Mouse (Mus musculus) Patski (cell line): Measurements from ENCODE around the gene Rmi1. TPM values are rescaled to one million over a fixed set of nuclear protein-coding genes. Genes with fewer than 3 reads are reported as not detected.
"Not testable (repeated sequence)": the region's sequence is repeated elsewhere in the genome, so short reads cannot be mapped to it uniquely, and the experiment has no call there.

ENCODE experiments used
- ATAC-seq: fragments of 100-300 bp; one replicate; pipeline ENCODE4 v1.8.0; 2021
- CTCF ChIA-PET: fragments of 350-600 bp; sonication (Branson Sonifier 250); formaldehyde crosslinking; loops from one replicate; lab custom pipeline; 2022; ENCODE audit warnings: inconsistent platforms; lab: Charles Lee
- POLR2A ChIA-PET: fragments of 350-600 bp; sonication (Branson Sonifier 250); formaldehyde crosslinking; loops from one replicate; lab custom pipeline; 2022; ENCODE audit warnings: antibody characterized with exemption, inconsistent platforms; lab: Charles Lee
- DNase-seq: peaks from one replicate; pipeline ENCODE4 v3.0.0-alpha.2; 2011; ENCODE audit warnings: low read depth, low spot score
- H3K27me3 ChIP-seq: fragments of 371-371 bp; one replicate; pipeline ENCODE4 v1.5.1; 2021
- CTCF ChIP-seq: fragments of 100-300 bp; IDR thresholded peaks from one replicate; pipeline ENCODE4 v1.5.1; 2021
- in situ Hi-C: fragments of 300-500 bp; cut with MboI; formaldehyde crosslinking; loops from 3 replicates; pipeline ENCODE4 v1.11.1; 2018; ENCODE audit warnings: low pct_unique_long_range_greater_than_20kb, mixed read lengths
- polyA plus RNA-seq: library from polyadenylated mRNA; unstranded; gene quantifications from one replicate; pipeline ENCODE4 v1.2.3, GENCODE M21; 2021

Gene Rmi1
- polyA plus RNA-seq, 1 experiment from 2014 or later: 19.1 TPM

- DNase-seq: no peak
- POLR2A ChIA-PET: no interaction called here
- H3K27me3 ChIP-seq: no peaks in the 10 kb centered on the region
- in situ Hi-C loops: no loop called here
- CTCF ChIA-PET: interaction anchor here (0.6 to 1.8 kb wide), 2 partner anchors 13 to 27 kb away, joined by 3 to 4 read pairs; no protein-coding TSS in a partner anchor
- no peak for ATAC-seq
- no peak for TF ChIP-seq CTCF
Measured at GRCm38 (mm10) chr13:58373153-58373470, 28.9 kb upstream of the Rmi1 start.

GRCm38 (mm10) chr13:58384371-58384770 lies 17.7 kb upstream of the Rmi1 start:
- in situ Hi-C loops: loop anchor here (10.0 kb wide), 1 partner anchor 230 kb away; the partner anchor contains the start of gene Idnk
- TF ChIP-seq CTCF: no peak
- CTCF ChIA-PET: no interaction called here
- POLR2A ChIA-PET: no interaction called here
- no peaks in the 10 kb centered on the region for H3K27me3 ChIP-seq
- ATAC-seq (no peak), DNase-seq (no peak)

- POLR2A ChIA-PET: no interaction called here
- DNase-seq: no peak
- TF ChIP-seq CTCF: no peak
- H3K27me3 ChIP-seq: no peaks in the 10 kb centered on the region
- in situ Hi-C loops: loop anchor here (5.0 to 10.0 kb wide), 2 partner anchors 98 to 230 kb away; partner anchors contain the start of gene Idnk
- ATAC-seq: peak; percentile 2
- CTCF ChIA-PET: interaction anchor here (4.7 kb wide), 1 partner anchor 97 kb away, joined by 30 read pairs; no protein-coding TSS in a partner anchor
Measured at GRCm38 (mm10) chr13:58384779-58385546, 17.1 kb upstream of the Rmi1 start, which contains the start of gene 2210016F16Rik. Gene 2210016F16Rik, minus strand, starts transcription at chr13:58385225.

GRCm38 (mm10) chr13:58385547-58385920 lies 16.5 kb upstream of the Rmi1 start:
- CTCF ChIA-PET: interaction anchor here (1.1 to 4.7 kb wide), 2 partner anchors 12 to 98 kb away, joined by 4 to 30 read pairs; no protein-coding TSS in a partner anchor
- no peaks in the 10 kb centered on the region for H3K27me3 ChIP-seq
- no peak for TF ChIP-seq CTCF
- in situ Hi-C loops: loop anchor here (5.0 to 10.0 kb wide), 2 partner anchors 98 to 231 kb away; partner anchors contain the start of gene Idnk
- POLR2A ChIA-PET: interaction anchor here (0.6 kb wide), 2 partner anchors 148 to 158 kb away, joined by 4 to 5 read pairs; no protein-coding TSS in a partner anchor
- no peak for ATAC-seq
- no peak for DNase-seq

GRCm38 (mm10) chr13:58387948-58388347 lies 14.1 kb upstream of the Rmi1 start:
- ATAC-seq: peak; percentile 86
- TF ChIP-seq CTCF: peak; percentile 91
- in situ Hi-C loops: loop anchor here (5.0 to 10.0 kb wide), 2 partner anchors 101 to 233 kb away; partner anchors contain the start of gene Idnk

DNA sequence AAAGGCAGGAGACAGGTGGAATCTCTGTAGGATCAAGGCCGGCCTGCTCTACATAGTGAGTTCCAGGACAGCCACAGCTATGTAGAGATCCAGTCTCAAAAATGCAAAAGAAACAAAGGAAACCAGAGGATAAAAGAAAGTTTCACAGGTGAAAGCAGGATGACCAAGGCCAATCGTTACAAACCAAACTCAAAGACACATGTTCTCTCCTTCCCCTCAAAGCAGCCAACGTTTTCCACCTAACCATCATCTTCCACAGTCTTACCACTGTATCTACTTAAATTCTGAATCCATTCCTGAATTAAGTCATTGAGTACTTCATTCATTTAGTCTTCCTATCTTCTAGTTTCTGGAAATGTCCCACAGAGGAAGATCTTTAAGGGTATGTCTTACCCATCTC lies 13.7 kb upstream of the Rmi1 start:
- ATAC-seq: no peak
- no peak for DNase-seq
- in situ Hi-C loops: loop anchor here (5.0 to 10.0 kb wide), 2 partner anchors 101 to 234 kb away; partner anchors contain the start of gene Idnk
- ChIA-PET CTCF (interaction anchor here (1.1 to 4.7 kb wide), 7 partner anchors 11 to 155 kb away, joined by 3 to 30 read pairs (median 4); no protein-coding TSS in a partner anchor), POLR2A (interaction anchor here (0.6 kb wide), 1 partner anchor 1341 kb away, joined by 3 read pairs; no protein-coding TSS in a partner anchor)
- H3K27me3 ChIP-seq: no peaks in the 10 kb centered on the region
- TF ChIP-seq CTCF: no peak

More at GRCm38 (mm10) chr13:58387948-58388347, 14.1 kb upstream of the Rmi1 start:
- DNase-seq: no peak
- CTCF ChIA-PET: interaction anchor here (0.6 to 4.7 kb wide), 8 partner anchors 11 to 156 kb away, joined by 3 to 30 read pairs (median 4); no protein-coding TSS in a partner anchor
- no peaks in the 10 kb centered on the region for H3K27me3 ChIP-seq
- POLR2A ChIA-PET: interaction anchor here (0.6 kb wide), 1 partner anchor 1341 kb away, joined by 3 read pairs; no protein-coding TSS in a partner anchor

DNA sequence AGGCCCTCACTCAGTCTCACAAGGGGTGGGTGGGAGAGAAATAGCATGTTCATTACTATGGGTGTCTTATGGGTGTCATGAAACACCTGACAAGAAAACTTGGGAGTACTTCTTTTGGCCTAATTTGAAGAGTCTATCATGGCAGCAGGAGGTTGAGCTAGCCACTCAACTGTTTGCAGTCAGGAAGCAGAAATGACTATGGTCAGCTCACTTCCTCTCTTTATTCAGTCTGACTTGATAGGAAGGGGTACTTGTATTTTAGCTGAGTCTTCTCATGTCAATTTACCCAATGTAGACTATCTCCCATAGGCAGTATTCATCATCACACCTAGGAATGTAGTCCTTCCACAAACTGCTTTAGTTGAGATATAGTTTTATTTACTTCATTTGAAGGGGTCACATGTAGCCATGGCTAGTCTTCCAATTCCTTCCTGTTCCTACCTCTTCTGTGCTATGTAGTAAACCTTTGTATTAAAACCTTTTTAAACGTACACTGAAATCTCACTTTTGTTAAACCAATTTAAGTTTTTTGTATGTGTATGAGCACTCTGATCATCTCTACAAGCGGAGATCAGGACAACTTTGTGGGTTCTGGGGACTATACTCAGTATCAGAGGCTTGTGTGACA lies 12.6 kb upstream of the Rmi1 start:
- TF ChIP-seq CTCF: no peak
- ChIA-PET POLR2A (no interaction called here), CTCF (interaction anchor here (1.0 to 4.7 kb wide), 3 partner anchors 9 to 154 kb away, joined by 4 to 30 read pairs (median 5); no protein-coding TSS in a partner anchor)
- in situ Hi-C loops: loop anchor here (5.0 to 10.0 kb wide), 2 partner anchors 102 to 235 kb away; partner anchors contain the start of gene Idnk
- no peak for ATAC-seq
- DNase-seq: no peak
- H3K27me3 ChIP-seq: no peaks in the 10 kb centered on the region

- ATAC-seq, in situ Hi-C loops, CTCF ChIA-PET, POLR2A ChIA-PET, H3K27me3 ChIP-seq, DNase-seq: not testable (repeated sequence)
Measured at GRCm38 (mm10) chr13:58394392-58394791, 7.7 kb upstream of the Rmi1 start.

- DNase-seq: no peak
- TF ChIP-seq CTCF: no peak
- POLR2A ChIA-PET: no interaction called here
- in situ Hi-C loops: no loop called here
- H3K27me3 ChIP-seq: no peaks in the 10 kb centered on the region
- CTCF ChIA-PET: no interaction called here
- no peak for ATAC-seq
Measured at GRCm38 (mm10) chr13:58397651-58398050, 4.4 kb upstream of the Rmi1 start.

GRCm38 (mm10) chr13:58400576-58400975 lies 1.5 kb upstream of the Rmi1 start:
- ATAC-seq (no peak), DNase-seq (no peak)
- H3K27me3 ChIP-seq: no peaks in the 10 kb centered on the region
- in situ Hi-C loops: loop anchor here (5.0 kb wide), 1 partner anchor 142 kb away; no protein-coding TSS in a partner anchor
- ChIA-PET POLR2A (no interaction called here), CTCF (interaction anchor here (2.7 kb wide), 1 partner anchor 13 kb away, joined by 10 read pairs; no protein-coding TSS in a partner anchor)
- TF ChIP-seq CTCF: no peak
